Mouse (Mus musculus) C2C12 (cell line): Measurements from ENCODE around the gene Obscn.

ENCODE experiments used
- CTCF ChIP-seq: IDR thresholded peaks from one replicate; pipeline ENCODE4 v1.5.1; 2011; ENCODE audit not compliant: control insufficient read depth, insufficient read depth, insufficient read length
- MYOD1 ChIP-seq: IDR thresholded peaks from one replicate; pipeline ENCODE4 v1.6.1; 2011; ENCODE audit warnings: low read depth; ENCODE audit not compliant: control insufficient read depth, insufficient read length
- USF1 ChIP-seq: IDR thresholded peaks from one replicate; pipeline ENCODE4 v1.6.1; 2011; ENCODE audit warnings: low read depth, mild to moderate bottlenecking, control low read depth, moderate library complexity

- TF ChIP-seq CTCF = no peak
- TF ChIP-seq MYOD1 = no peak
- no peak for TF ChIP-seq USF1
These were observed 53.1 kb downstream of the Obscn start for GRCm38 (mm10) chr11:59083125-59083524.
